Mouse (Mus musculus) E14TG2a.4 (cell line): ENCODE measurements at regions not wholly inside any gene's neighbourhood (a gene's known extent, or its start where the extent isn't known, plus 50 kb on each side); places are given as distances from the start of the nearest gene placed in this dataset.

Experiments
- H3K27me3 ChIP-seq: 2 replicates; pipeline ENCODE4 v1.6.1; 2014; ENCODE audit warnings: low read length, control low read depth; ENCODE audit not compliant: insufficient read depth
- H3K36me3 ChIP-seq: 2 replicates; pipeline ENCODE4 v1.6.1; 2014; ENCODE audit warnings: low read length, control low read depth; ENCODE audit not compliant: insufficient read depth
- H3K4me1 ChIP-seq: replicated peaks from 2 replicates; pipeline ENCODE4 v1.6.1; 2014; ENCODE audit warnings: low read depth, low read length, control low read depth
- H3K4me3 ChIP-seq: replicated peaks from 2 replicates; pipeline ENCODE4 v1.5.1; 2014; ENCODE audit warnings: mild to moderate bottlenecking, low read length
- H3K9me3 ChIP-seq: 2 replicates; pipeline ENCODE4 v1.6.1; 2014; ENCODE audit warnings: low read length, control low read depth
- CTCF ChIP-seq: conservative IDR thresholded peaks from 2 replicates; pipeline ENCODE4 v1.5.1; 2014; ENCODE audit warnings: low read length
- NANOG ChIP-seq: IDR thresholded peaks from 2 replicates; pipeline ENCODE4 v1.6.1; 2014; ENCODE audit warnings: borderline replicate concordance, low read length, mixed read lengths
- POU5F1 ChIP-seq: IDR thresholded peaks from 2 replicates; pipeline ENCODE4 v1.6.1; 2014; ENCODE audit warnings: low read length, borderline replicate concordance

DNA sequence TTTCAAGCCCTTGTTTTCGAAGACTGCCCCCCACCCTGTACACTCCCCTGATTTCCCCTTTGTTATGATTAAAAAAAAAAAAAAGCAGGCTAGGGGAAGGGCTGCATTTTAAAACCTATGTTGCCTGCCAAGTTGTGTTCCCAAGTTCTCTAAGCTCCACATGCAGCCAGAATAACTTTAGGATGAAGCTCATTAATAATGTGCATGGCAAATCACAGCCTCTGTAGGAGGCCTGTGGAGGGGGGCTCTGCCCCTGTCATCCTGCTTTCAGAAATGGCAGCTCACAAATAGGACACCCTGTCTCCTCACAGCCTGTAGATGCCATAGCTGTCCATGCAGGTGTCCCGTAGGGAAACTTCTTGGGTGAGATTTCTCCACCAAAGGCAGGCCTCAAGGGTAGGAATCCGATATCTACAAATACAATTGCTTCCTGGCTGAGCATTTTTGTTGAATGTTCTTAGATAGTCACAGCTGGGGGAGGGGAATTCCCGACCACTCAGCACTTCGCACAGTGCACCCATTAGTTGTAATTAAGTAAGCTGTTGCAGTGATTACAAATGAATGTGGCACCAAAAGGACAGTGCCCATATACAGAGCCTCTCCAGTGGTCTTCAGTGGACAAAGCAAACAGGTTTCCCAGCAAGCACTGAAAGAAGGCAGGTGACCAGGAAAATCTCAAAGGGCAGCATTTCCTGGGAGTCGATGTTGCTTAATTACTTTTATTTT lies 389.1 kb upstream of the Klhl29 start:
- Histone ChIP-seq H3K4me3 (no peak overlapping the region), H3K9me3 (no peaks in the 10 kb centered on the region), H3K36me3 (no peaks in the 10 kb centered on the region), H3K27me3 (no peaks in the 10 kb centered on the region), H3K4me1 (no peaks in the 10 kb centered on the region)
- no peak for TF ChIP-seq NANOG

DNA sequence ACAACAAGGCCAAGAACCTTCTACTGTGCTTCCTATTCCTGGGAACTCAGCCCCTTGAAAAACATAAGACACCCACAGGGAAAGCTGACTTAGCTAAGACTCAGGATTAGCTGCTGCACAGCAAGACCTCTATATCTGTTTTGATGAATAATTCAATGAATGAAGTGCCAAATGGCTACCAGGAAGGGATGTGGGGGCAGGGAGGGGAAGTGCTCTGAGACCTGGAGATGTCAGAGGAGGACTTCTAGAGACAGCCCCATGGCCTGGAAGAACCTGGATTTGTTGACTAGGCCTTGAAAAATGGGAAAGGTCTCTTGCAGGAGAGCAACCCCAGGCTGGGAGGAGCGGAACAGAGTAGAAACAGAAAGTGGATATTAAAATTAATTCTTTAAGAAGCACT lies 388.5 kb upstream of the Klhl29 start:
- H3K27me3 ChIP-seq, result no peaks in the 10 kb centered on the region
- H3K4me3 ChIP-seq, result no peak overlapping the region
- no peaks in the 10 kb centered on the region for H3K9me3 ChIP-seq
- H3K36me3 ChIP-seq, result no peaks in the 10 kb centered on the region
- TF ChIP-seq NANOG (no peak), CTCF (no peak)
- no peaks in the 10 kb centered on the region for H3K4me1 ChIP-seq

DNA sequence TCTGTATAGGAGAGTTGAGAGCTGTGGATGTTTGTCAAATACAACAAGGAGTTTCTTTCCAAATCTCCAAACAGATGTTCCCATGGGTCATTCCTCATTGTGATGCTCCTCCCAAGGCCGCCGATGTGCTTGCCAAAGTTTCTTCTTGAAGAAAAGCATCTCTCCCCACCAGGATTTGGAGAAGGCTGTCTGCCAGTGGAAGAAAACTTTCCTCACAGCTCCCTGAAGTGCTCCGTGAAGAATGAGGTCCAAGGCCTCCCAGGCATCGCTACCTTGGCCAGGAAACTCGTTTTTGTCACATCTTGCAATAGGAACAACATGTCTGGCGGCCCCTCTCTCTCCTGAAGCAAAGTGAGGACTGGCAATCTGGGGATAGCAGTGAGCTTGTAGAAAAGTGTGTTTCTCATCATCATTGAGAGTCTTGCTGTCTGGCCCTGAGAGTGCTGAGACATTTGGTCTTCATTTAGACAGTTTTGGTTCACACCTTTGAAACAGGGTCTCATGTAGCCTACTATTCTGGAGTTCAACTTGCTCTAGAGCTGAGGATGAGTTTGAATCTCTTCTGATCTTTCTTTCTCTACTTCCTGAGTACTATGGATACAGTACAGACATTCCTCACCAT lies 386.9 kb upstream of the Klhl29 start:
- TF ChIP-seq CTCF (no peak), POU5F1 (no peak), NANOG (no peak)
- Histone ChIP-seq H3K36me3 (no peaks in the 10 kb centered on the region), H3K27me3 (no peaks in the 10 kb centered on the region), H3K4me3 (no peak overlapping the region), H3K4me1 (no peaks in the 10 kb centered on the region), H3K9me3 (no peaks in the 10 kb centered on the region)

DNA sequence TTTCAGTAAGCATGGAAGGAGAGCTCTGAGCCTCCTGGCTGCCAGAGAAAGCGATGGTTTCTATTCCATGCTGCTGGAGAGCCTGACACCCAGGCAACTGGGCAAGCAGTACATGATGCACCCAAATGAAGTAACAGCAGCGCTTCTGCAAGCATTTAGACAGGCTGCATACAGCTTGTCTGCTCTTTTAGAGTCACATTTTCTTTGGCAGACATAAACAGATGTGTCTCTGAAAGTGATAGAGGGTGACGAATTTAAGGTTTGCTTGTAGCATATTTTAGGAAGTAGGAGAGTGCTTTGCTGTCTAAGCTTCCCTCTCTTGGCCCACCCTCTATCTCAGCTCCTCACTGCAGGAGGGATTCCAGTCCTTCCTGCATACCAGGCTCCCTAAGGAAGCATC lies 384.0 kb upstream of the Klhl29 start:
- no peaks in the 10 kb centered on the region for H3K36me3 ChIP-seq
- no peak for TF ChIP-seq POU5F1
- TF ChIP-seq CTCF, result no peak
- no peak for TF ChIP-seq NANOG
- H3K27me3 ChIP-seq, result no peaks in the 10 kb centered on the region
- H3K4me1 ChIP-seq, result no peaks in the 10 kb centered on the region
- H3K4me3 ChIP-seq, result no peak overlapping the region
- H3K9me3 ChIP-seq, result no peaks in the 10 kb centered on the region

DNA sequence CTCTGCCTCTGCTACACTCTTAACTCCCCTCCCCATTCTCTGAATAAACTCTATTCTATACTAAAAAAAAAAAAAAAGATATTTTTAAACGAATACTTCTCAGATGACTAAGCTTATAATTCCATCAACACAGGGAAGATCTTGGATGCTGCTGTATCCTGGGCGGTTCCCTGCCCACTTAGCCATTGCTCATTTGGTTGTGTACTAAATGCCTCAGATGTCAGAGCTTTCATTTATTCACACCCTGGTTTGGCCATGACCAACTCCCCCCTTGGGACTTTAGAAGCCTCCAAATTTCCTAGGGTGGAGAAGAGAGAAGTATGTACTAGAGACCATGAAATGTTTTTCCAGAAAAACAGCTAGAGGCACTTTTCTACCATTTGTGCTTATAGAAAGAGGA lies 382.3 kb upstream of the Klhl29 start:
- Histone ChIP-seq H3K4me3 (no peak overlapping the region), H3K4me1 (no peaks in the 10 kb centered on the region), H3K36me3 (no peaks in the 10 kb centered on the region), H3K9me3 (no peaks in the 10 kb centered on the region), H3K27me3 (no peaks in the 10 kb centered on the region)
- TF ChIP-seq CTCF (no peak), POU5F1 (no peak), NANOG (no peak)

DNA sequence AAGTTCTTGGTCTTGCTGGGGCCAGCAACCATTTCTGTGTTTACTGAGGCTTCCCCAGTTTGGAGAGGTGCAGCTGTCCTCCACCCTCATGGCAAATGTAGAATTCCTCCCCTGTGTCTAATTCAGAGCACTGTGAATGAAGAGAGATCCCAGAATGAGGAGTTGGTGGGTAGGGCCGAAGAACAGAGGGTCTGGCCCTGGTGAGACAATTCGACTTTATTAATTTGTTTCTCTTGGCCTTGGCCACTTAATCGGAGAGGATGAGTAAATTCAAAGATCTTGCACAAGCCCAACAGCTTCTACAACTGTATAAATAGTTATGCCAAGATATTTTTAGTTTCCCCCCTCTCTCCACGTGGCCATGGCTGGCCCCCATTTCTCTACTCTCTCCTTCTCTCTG lies 381.9 kb upstream of the Klhl29 start:
- Histone ChIP-seq H3K27me3 (no peaks in the 10 kb centered on the region), H3K9me3 (no peaks in the 10 kb centered on the region), H3K36me3 (no peaks in the 10 kb centered on the region), H3K4me1 (no peaks in the 10 kb centered on the region), H3K4me3 (no peak overlapping the region)
- TF ChIP-seq NANOG, result no peak
- no peak for TF ChIP-seq CTCF
- TF ChIP-seq POU5F1, result no peak

DNA sequence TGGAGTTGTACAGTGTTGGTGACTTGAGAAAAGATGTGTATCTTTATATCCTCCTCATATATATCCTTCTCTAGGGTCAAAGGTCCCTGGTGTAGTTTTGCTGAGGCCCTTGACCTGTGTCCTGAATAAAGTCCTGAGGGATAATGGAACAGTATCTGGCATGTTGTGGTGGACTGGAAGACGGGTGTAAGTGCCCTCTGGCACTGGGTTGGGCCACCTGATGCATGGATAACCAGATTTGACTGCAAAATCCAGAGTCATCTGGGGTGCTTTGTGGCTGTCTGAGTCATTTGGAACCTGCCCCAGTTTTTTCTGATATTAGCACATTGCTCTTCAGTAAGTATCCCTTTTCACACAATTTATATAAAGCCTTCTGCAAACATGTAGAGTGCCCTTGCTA lies 378.3 kb upstream of the Klhl29 start:
- H3K36me3 ChIP-seq, result no peaks in the 10 kb centered on the region
- no peak overlapping the region for H3K4me3 ChIP-seq
- no peaks in the 10 kb centered on the region for H3K4me1 ChIP-seq
- TF ChIP-seq CTCF, result no peak
- TF ChIP-seq NANOG, result no peak
- TF ChIP-seq POU5F1, result no peak
- no peaks in the 10 kb centered on the region for H3K27me3 ChIP-seq
- no peaks in the 10 kb centered on the region for H3K9me3 ChIP-seq

GRCm38 (mm10) chr12:5744086-5744709 lies 368.7 kb upstream of the Klhl29 start:
- Histone ChIP-seq H3K4me3 (no peak overlapping the region), H3K27me3 (no peaks in the 10 kb centered on the region), H3K4me1 (no peaks in the 10 kb centered on the region), H3K36me3 (no peaks in the 10 kb centered on the region), H3K9me3 (no peaks in the 10 kb centered on the region)
- no peak for TF ChIP-seq CTCF
- TF ChIP-seq POU5F1, result no peak
- TF ChIP-seq NANOG, result no peak
